Mouse (Mus musculus): ENCODE data around the gene Wasf1. TPM values are rescaled to one million over a fixed set of nuclear protein-coding genes. Genes with fewer than 3 reads are reported as not detected.

Wasf1 gene
- polyA plus RNA-seq (2017; shearing (Covaris generic)): 0.15 TPM

DNA sequence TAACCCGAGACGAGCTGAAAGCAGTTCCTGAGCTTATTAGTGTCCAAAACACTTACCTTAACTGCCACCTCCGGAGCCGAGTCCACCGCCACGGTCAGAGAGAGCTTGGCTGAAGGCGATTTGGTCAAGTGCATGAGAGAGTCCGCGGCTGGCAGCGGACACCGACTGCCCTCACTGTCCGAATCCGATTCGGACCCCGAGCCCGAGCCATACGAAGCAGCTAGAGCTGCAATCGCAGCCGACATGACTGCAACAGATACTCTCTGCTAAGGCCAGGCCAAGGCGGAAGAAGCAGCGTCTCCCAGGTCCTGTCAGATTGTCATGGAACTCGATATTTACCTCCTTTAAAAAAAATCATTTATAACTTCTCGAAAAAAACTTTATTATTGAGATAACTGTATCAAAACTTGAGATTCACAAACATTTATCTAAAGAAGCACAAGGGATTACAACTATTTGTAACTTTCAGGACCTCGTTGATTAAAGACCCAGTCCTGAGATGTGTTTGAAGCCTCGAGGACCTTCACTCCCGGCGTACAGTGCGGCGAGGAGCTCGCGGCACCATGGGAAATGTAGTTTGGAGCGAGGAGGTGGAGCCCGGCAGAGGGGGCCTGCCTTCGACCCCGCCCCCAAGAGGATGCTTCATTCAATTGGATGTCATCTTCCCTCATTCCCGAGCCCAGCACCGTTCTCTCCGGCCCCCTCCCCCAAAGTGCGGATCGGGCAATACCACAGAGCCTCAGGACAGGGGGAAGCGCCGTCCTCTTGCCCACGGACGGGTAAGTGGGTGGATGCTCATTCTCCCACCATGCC is at the start of gene Wasf1, which contains the start of gene Cdc40:
Gene Wasf1 (plus strand): TSS at position 645 of the 813 bp plus-strand sequence.
Gene Cdc40 (minus strand): TSS at position 481 of the 813 bp plus-strand sequence.

Other genes starting within 250 kb of the Wasf1 start
- not detected for gene Mettl24, start 200.2 kb upstream of the Wasf1 start, polyA plus RNA-seq (2017; shearing (Covaris generic))
- gene Cdc40, start 164 bp upstream of the Wasf1 start, polyA plus RNA-seq (2017; shearing (Covaris generic)): 54.5 TPM
- gene Gpr6, start 188.8 kb downstream of the Wasf1 start, polyA plus RNA-seq (2017; shearing (Covaris generic)): not detected

Measured in effector memory CD4-positive, alpha-beta T cell, adult 7 months (primary cell).